Mouse (Mus musculus) 416B (cell line): ENCODE measurements around the gene Gm5941.
"Not testable (repeated sequence)": the region's sequence is repeated elsewhere in the genome, so short reads cannot be mapped to it uniquely, and the experiment has no call there.

Experiments
- DNase-seq: peaks from one replicate; pipeline ENCODE4 v3.0.0; 2011; ENCODE audit warnings: low read depth

Gm5941 gene

GRCm38 (mm10) chrX:92489649-92490048 lies at the start of gene Gm5941:
Gene Gm5941, plus strand, starts transcription at chrX:92489949.
- not testable (repeated sequence) for DNase-seq

- peak; percentile 6 for DNase-seq
Measured at GRCm38 (mm10) chrX:92460496-92460895, 29.3 kb upstream of the Gm5941 start.

DNA sequence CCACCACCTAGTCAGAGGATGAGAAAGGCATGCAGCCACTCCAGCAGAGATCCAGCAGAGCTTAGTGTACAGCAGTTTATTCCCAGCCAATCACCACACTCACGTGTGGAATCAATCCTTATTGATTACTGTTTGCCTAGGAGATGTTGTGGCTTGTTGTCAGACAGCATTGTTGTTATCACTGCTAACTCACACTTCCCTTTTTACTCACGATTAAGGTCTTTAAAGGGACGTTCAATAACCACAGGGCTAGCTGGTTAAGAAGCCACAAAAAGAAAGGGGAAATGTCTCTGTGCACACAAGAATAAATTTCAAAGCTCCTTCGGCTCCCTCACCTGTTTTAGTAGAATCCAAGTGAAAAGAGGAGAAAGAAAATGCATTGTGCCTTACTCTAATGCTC lies 25.0 kb upstream of the Gm5941 start:
- peak; percentile 5 for DNase-seq

GRCm38 (mm10) chrX:92498254-92498653 lies 8.5 kb downstream of the Gm5941 start:
- DNase-seq = no peak

DNA sequence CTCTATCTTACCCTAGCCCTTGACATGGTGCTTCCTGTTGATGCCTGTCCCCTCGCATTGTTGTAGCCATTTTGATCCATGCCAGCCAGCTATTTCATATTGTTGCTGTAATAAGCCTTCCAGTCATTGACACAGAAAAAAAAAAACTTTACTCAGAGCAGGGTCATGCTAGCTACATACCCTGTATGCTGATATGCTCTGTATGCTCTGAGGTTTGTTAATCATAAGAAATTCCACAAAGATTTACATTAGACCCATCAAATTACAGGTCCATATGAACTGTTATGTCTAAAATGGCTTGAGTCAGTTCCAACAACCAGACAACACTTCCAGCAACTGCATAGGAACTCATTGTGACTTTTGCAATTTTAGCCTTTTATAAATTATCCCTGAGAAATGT lies 38.1 kb downstream of the Gm5941 start:
- no peak for DNase-seq
